Mouse (Mus musculus): ENCODE data around the gene Kcnmb2. TPM values are rescaled to one million over a fixed set of nuclear protein-coding genes. Genes with fewer than 3 reads are reported as not detected.

Gene Kcnmb2
- 0.16 and 0.23 TPM in 2 replicates for polyA plus RNA-seq (2012; rRNA removed)

DNA sequence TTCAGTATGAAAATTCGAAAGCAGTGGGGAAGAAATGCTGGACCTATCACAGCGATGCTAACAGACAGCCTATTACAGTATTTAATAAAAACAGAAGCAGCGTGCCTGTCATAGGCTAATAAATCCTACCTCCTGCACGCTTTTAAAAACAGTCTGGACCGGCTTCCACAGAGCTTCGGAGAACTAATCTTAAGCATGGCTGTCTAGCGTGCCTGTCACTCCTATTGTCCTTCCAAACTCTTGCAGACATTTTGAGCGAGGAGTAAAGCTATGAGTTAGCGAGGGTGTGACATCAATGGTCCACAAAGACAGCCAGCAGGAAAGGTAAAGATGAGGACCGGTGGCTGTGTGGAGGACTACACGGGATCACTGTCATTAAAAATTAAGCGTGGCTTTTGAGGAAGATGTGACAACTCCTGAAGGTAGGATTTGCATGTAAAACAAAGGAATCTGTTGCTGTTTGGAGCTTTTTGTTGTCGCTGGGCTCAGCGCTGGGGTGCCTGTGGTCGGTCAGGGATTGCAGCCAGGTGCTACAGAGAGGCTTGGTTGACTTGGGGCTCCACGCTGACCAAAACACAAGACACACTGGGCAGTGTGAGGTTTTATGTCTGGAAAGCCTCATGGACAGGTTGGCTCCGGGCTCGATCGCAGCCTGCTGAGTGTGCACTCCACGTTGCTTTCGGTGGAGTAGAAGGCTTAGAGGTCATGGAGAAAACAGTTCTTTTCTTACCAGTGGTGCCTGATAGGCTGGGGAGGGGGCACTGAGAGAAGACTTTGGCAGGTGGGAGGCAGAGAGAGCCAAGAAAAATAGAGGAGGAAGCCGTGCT, at the start of gene Kcnmb2:
TSS of gene Kcnmb2 (plus strand) at position 4 of the 827 bp plus-strand sequence.
- DNase-seq (ENCODE audit: low read depth, low spot score), result no peak
- 7% methylated on average over 22 of the region's 22 CpGs for WGBS

DNA sequence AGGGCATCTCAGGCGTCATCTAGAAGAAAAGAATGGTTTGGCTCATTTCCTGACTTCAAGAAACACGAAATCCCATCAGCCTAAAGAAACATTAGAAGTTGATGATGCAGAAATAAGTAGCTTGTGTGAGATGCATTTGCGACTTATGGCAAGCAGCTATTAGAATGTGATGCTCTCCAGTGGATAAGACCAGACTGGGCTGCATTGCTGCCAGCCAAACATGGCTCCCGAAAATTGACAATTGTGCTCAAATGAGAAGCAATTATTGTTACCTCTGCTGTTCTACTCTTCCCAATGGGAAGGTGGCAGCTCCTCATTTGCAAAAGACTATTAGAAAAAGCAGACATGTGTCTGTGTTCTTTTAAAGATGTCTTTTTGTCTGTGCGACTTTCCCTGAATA, 38.8 kb upstream of the Kcnmb2 start:
- DNase-seq (ENCODE audit: low read depth, low spot score), result no peak
- WGBS, result 82% methylated on average over 5 of the region's 5 CpGs

- 69% methylated on average over 3 of the region's 3 CpGs for WGBS
These were observed 38.2 kb upstream of the Kcnmb2 start for GRCm38 (mm10) chr3:31864070-31864469.

DNA sequence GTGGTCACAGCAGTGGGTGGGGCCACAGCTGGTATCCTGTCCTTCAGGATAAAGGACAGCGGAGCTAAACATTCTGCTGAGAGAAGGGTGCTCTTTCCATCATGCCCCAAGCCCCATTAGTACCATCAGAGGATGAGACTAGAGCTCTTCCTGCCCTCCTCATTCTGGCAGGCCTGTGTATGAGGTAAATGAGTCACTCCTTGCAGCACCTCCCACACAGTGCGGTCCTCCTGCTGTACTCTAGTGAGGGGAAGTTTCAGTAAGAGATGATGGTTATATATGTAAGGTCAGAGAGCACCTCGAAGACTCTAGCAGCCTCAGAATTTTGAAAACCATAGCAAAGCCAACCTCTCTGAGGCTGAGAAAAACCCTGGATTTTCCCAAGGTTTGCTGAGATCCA, 30.8 kb upstream of the Kcnmb2 start:
- DNase-seq (ENCODE audit: low read depth, low spot score), result no peak
- WGBS, result 68% methylated on average over 3 of the region's 3 CpGs

More at GRCm38 (mm10) chr3:31864070-31864469, 38.2 kb upstream of the Kcnmb2 start:
- no peak for DNase-seq (ENCODE audit: low read depth, low spot score)

GRCm38 (mm10) chr3:31882621-31883131, 19.6 kb upstream of the Kcnmb2 start:
- DNase-seq (ENCODE audit: low read depth, low spot score), result no peak
- WGBS, result 81% methylated on average over 12 of the region's 12 CpGs

- DNase-seq (ENCODE audit: low read depth, low spot score), result no peak
- WGBS, result 40% methylated on average over 2 of the region's 2 CpGs
These were observed 9.7 kb upstream of the Kcnmb2 start for GRCm38 (mm10) chr3:31892653-31893052.

DNA sequence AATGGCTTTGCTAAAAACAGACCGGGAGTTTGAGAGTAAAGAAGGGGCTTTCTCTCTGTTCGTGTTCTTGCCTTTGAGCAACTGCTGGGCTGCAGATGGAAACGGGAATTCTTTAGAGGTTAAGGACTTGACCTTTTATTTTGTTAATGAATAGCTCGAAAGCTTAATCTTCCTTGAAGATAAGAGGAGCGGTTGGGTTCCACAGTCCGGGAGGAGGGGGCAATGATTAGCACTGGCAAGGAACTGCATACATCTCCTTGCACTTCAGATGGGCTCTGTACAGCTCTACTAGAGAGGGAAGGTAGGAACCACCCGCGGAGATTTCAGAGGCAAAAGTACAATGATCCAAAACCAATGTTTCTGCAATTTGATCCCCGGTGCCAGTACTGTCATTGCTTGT, 1.2 kb downstream of the Kcnmb2 start:
- DNase-seq (ENCODE audit: low read depth, low spot score), result no peak
- 8% methylated on average over 9 of the region's 9 CpGs for WGBS

DNA sequence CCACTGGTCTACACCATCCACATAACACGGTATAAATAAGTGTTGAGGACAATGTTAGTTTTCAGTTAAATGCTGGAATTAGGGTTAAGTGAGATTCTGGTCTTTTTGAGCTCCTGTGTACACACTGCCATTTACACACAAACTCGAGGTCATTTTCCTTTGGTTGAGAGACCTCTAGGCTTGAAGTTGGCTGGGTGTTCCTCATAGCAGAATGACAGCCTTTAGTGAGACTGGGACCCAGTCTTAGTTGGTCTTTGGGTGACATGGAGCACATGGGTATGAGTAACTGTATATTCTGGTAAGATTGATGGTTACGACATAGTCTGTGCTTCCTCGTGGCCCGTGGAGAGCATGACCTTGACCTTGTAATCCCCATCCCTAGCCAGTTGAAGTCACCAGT, 1.8 kb downstream of the Kcnmb2 start:
- WGBS, result 24% methylated on average over 5 of the region's 5 CpGs
- no peak for DNase-seq (ENCODE audit: low read depth, low spot score)

- DNase-seq (ENCODE audit: low read depth, low spot score), result no peak
- 47% methylated on average over 5 of the region's 5 CpGs for WGBS
These were observed 8.9 kb downstream of the Kcnmb2 start for GRCm38 (mm10) chr3:31911168-31911567.

DNA sequence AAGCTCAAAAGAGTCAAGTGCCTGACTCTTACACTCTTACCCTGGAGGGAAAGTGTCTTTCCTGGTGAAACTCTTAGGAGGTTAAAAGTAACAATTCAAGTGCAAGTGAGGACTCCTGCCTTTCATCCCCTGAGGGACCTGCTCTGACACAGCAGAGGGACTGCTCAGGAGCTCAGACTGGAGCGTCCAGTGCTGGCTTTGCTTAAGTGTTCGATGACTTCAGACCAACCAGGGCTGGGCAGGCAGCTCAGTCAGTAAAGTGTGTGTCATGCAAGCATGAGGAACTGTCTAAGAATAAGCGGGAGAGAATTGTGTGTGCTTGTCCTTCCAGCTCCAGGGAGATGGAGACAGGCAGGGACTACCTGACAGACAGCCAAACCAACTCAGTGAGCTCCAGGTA, 9.4 kb downstream of the Kcnmb2 start:
- no peak for DNase-seq (ENCODE audit: low read depth, low spot score)
- WGBS, result 21% methylated on average over 3 of the region's 3 CpGs

GRCm38 (mm10) chr3:31928544-31928943, 26.2 kb downstream of the Kcnmb2 start:
- DNase-seq (ENCODE audit: low read depth, low spot score), result no peak
- WGBS, result 73% methylated on average over 1 of the region's 1 CpGs

DNA sequence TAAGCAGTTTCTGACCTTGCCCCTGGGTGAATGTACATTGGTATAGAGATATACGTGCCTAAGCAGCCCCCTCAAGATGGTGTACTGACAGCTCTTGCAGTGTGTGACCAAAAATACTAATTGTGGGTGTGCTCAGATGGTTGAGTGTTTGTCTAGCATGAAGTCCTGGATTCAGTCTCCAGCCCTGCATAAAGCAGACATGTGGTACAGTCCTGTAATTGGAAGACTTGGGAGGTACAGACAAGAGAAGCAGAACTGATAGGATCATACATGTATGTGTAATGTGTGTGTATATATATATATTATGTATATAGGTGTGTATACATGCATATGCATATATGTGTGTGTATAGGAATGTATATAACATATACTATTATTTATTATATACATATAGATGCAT, 32.4 kb downstream of the Kcnmb2 start:
- WGBS, result 36% methylated on average over 1 of the region's 1 CpGs
- no peak for DNase-seq (ENCODE audit: low read depth, low spot score)

- DNase-seq (ENCODE audit: low read depth, low spot score), result no peak
- WGBS, result 14% methylated on average over 6 of the region's 6 CpGs
These were observed 39.2 kb downstream of the Kcnmb2 start for GRCm38 (mm10) chr3:31941478-31941877.

- no peak for DNase-seq (ENCODE audit: low read depth, low spot score)
- WGBS, result 50% methylated on average over 3 of the region's 3 CpGs
These were observed 51.9 kb downstream of the Kcnmb2 start for GRCm38 (mm10) chr3:31954213-31954612.

DNA sequence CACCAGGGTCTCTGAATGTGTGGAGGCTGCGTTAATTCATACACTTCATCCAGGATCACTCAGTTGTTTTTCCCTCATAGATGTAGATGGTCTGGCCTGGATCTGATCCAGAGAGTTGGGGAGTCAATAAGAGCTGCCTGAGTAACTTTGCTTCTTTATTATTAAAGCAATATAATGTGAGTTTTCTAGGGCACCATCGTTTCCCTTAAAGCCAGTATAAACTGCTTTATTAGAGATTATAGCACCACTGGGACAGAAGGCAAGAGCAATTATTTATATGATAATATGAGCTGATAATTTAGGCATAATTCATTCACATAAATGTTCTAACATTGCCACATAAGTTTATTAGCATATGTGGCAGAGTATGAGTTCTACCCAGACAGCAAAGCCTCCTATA, 52.7 kb downstream of the Kcnmb2 start:
- DNase-seq (ENCODE audit: low read depth, low spot score), result no peak
- WGBS, result 72% methylated on average over 2 of the region's 2 CpGs

GRCm38 (mm10) chr3:31959821-31960220, 57.5 kb downstream of the Kcnmb2 start:
- WGBS, result 67% methylated on average over 5 of the region's 5 CpGs
- DNase-seq (ENCODE audit: low read depth, low spot score), result no peak

GRCm38 (mm10) chr3:31961175-31961574, 58.9 kb downstream of the Kcnmb2 start:
- WGBS, result 65% methylated on average over 3 of the region's 3 CpGs

GRCm38 (mm10) chr3:31963076-31963475, 60.8 kb downstream of the Kcnmb2 start:
- WGBS, result 91% methylated on average over 3 of the region's 3 CpGs
- DNase-seq (ENCODE audit: low read depth, low spot score), result no peak

More at GRCm38 (mm10) chr3:31961175-31961574, 58.9 kb downstream of the Kcnmb2 start:
- no peak for DNase-seq (ENCODE audit: low read depth, low spot score)

DNA sequence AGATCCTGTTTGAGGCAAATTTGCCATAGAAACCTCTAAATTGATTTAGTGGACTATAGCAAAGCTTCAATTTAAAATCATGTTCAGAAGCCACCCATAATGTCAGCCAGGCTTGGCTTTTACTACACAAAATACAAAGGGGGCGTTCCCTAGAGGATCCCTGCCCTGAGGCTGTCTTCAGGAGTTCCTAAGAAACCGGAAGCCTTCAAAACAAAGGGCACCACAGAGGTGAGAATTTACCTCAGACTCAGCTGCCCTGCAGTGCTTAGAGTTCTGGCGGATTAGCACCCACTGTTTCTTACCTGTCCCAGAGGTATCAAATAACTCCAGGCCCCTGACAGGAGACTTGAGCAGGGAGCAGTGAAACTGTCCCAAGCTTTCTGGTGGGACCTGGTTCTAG, 77.4 kb downstream of the Kcnmb2 start:
- no peak for DNase-seq (ENCODE audit: low read depth, low spot score)
- 24% methylated on average over 3 of the region's 3 CpGs for WGBS

GRCm38 (mm10) chr3:31982444-31982843, 80.1 kb downstream of the Kcnmb2 start:
- no peak for DNase-seq (ENCODE audit: low read depth, low spot score)
- 65% methylated on average over 5 of the region's 5 CpGs for WGBS

DNA sequence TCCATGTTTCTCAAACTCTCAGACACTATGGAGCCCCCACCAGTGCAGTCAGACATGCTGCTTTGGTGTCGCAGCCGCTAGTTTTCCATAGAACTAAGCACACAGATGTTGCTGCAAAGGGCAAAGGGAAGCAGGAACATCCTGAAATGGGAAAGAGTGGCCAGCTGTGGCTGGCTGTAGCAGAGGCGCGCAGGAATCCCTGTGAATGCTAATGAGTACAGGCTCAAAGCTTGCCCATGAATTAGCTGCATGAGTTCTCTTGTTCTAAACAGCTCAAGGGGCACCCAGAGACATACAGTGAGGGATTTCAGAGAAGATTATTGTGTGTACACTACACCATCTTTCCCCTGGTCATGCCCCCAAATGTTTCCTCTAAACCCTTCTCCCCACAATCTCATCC, 82.8 kb downstream of the Kcnmb2 start:
- 88% methylated on average over 4 of the region's 4 CpGs for WGBS
- DNase-seq (ENCODE audit: low read depth, low spot score), result no peak
